Mouse (Mus musculus): ENCODE measurements at regions not wholly inside any gene's neighbourhood (a gene's known extent, or its start where the extent isn't known, plus 50 kb on each side); places are given as distances from the start of the nearest gene placed in this dataset.

DNA sequence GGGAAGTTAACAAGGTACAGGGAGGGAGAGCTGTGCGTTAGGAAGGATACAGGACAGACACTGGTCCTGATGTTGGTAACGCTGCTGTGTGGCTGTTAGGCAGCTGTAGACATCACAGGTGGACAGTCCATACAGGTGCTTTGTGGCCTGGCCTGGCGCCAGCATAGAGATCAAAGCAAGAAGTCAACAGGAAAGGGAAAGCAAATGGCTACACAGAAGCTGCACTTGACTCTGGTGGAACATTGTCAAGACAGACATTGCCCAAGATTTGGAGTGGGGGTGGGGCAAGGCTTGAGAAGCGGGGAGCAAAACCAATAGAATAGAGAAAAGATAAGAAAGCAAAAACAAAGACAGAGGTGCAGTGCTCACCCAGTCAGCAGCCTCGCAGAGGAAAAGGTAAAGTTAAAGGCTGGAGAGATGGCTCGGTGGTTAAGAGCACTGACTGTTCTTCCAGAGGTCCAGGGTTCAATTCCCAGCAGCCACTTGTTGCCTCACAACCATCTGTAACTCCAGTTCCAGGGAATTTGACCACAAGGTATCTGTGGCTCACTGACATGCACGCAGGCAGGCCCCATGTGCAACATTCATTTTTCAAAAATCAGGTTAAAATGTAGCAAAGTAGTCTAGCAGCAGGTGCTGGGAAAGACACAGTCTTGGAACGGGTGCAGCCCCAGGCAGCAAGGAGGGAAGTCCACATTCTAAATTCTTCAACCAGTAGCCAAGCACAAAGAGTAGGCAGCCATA lies 147.3 kb upstream of the A530016L24Rik start:
- WGBS, result 84% methylated on average over 8 of the region's 8 CpGs
- peaks cover 20% of the 10 kb centered on the region for H3K27me3 ChIP-seq (ENCODE audit: insufficient read depth, poor library complexity, severe bottlenecking)
- no peak for DNase-seq (ENCODE audit: low spot score)
- H3K9me3 ChIP-seq, result no peaks in the 10 kb centered on the region
- peaks cover 64% of the 10 kb centered on the region for H3K4me1 ChIP-seq (replicated peaks)
- peak overlapping the region; percentile 42; the same call in 1 of the 2 replicates for H3K27ac ChIP-seq
- no peak overlapping the region for H3K4me3 ChIP-seq
- H3K36me3 ChIP-seq, result no peaks in the 10 kb centered on the region

DNA sequence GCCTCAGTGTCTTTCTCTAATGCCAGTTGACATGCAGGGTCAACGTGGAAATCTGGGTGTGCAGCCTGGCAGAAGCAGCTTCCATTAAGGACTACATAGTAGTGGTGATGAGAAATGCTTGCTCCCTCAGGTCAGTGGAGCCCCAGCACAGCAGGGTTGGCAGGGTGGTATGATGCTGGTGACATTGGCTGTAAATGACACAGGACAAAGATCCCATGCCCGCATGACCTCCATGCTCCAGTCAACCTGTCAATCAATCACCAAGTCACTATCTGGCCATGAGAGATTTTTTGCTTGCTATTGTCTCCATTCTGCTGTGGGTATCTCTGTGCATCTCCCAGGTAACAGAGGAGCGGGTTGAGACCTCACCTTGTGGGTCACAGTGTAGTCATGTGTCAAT lies 146.2 kb upstream of the A530016L24Rik start:
- Histone ChIP-seq H3K4me1 (replicated peaks) (peaks cover 53% of the 10 kb centered on the region), H3K4me3 (no peak overlapping the region), H3K27me3 (ENCODE audit: insufficient read depth, poor library complexity, severe bottlenecking) (peaks cover 20% of the 10 kb centered on the region), H3K9me3 (no peaks in the 10 kb centered on the region), H3K36me3 (no peaks in the 10 kb centered on the region), H3K27ac (no peak overlapping the region)
- WGBS, result 79% methylated on average over 3 of the region's 3 CpGs
- DNase-seq (ENCODE audit: low spot score), result no peak

DNA sequence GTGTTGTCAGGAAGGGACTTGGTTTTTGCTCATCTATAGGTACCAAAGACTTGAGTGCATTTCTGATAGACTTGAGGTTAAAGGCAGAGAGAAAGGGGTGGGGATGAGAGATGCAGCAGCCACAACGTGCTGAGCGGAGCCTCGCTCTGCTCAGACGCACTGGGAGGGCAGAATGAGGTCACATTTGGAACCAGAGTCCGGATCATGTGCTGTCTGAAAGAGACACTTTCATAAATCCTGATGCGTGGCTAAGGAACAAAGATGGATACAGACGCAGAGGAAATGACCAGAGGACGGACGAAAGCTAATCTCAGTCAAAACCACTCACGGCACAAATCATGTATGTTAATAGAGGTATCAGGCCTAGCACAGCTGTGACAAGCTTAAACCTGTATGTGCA lies 145.0 kb upstream of the A530016L24Rik start:
- no peak for DNase-seq (ENCODE audit: low spot score)
- H3K4me3 ChIP-seq, result no peak overlapping the region
- 78% methylated on average over 10 of the region's 10 CpGs for WGBS
- H3K36me3 ChIP-seq, result no peaks in the 10 kb centered on the region
- H3K27me3 ChIP-seq (ENCODE audit: insufficient read depth, poor library complexity, severe bottlenecking), result peaks cover 20% of the 10 kb centered on the region
- peaks cover 47% of the 10 kb centered on the region for H3K4me1 ChIP-seq (replicated peaks)
- 0 out of 2 replicates have a peak, but pooled peaks cover 5% of the 10 kb centered on the region for H3K9me3 ChIP-seq
- no peak overlapping the region for H3K27ac ChIP-seq

DNA sequence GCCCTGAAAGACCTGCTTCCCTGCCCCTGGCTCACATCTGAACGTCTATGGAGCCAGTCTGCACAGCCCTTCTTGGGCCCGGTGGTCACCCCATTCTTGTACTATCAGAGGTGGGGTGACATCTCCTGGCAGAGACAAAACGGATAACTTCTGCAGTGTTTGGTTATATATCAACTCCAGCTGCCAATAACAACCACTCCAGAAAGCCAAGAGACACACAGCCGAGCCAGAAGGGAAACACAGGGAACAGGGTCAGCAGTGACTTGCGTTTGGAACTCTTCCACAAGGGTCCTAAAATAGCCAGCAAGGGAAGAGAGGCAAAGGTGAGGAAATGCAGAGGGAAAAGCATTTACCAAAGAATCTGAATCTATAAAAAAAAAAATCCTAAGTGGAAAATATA lies 143.5 kb upstream of the A530016L24Rik start:
- WGBS, result 85% methylated on average over 5 of the region's 5 CpGs
- Histone ChIP-seq H3K36me3 (no peaks in the 10 kb centered on the region), H3K27me3 (ENCODE audit: insufficient read depth, poor library complexity, severe bottlenecking) (peaks cover 17% of the 10 kb centered on the region), H3K4me3 (no peak overlapping the region), H3K27ac (no peak overlapping the region), H3K4me1 (replicated peaks) (peaks cover 48% of the 10 kb centered on the region), H3K9me3 (0 out of 2 replicates have a peak, but pooled peaks cover 5% of the 10 kb centered on the region)
- no peak for DNase-seq (ENCODE audit: low spot score)

DNA sequence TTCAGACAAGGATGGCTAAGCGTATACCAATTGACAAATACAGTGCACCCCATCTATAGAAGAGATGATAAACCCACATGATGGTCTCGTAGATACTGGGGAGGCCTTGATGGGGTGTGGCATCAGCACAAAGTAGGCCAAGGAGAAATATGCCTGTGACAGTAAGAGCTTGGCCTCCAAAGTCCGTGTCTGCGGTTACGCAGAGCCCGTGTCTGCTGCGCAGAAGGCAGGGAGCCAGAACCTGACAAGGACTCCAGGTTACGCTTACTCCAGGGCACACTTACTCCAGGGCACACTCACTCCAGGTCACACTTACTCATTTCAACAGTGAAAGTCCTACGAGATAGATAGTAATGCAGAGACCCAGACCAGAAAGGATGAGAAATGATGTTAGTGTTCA lies 141.1 kb upstream of the A530016L24Rik start:
- Histone ChIP-seq H3K9me3 (0 out of 2 replicates have a peak, but pooled peaks cover 5% of the 10 kb centered on the region), H3K4me1 (replicated peaks) (peaks cover 40% of the 10 kb centered on the region), H3K27me3 (ENCODE audit: insufficient read depth, poor library complexity, severe bottlenecking) (no peaks in the 10 kb centered on the region; the same call in 1 of the 2 replicates), H3K36me3 (no peaks in the 10 kb centered on the region), H3K27ac (no peak overlapping the region), H3K4me3 (no peak overlapping the region)
- no peak for DNase-seq (ENCODE audit: low spot score)
- WGBS, result 96% methylated on average over 9 of the region's 9 CpGs

DNA sequence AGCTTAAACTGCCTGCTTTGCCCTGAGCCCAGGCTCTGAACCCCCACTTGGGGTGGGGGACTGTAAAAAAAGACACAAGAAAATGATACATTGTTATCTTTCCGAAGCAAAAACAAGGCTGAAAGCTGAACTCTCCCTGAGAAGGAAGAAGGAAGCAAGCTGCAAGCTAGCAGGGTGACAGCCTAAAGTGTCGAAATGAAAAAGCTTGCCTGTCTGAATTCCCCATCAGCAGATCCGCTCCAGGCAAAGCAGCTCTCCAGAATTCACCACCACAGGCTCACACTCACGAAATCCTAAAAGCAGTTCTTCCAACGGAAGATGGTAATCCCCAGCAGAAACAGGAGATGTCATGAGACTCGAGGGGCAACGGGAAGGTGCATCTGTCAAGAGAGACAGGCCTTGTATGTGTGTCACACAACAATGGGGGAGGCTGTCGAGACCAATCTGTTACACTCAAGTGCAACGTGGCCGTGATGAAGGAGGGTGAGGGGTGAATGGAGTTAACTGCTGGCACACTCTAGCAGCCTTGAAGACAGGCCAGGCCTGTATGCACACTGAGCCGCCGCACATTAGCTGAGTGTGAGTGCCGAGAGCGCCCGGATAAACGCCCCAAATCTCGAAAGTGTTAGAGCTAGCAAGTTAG lies 139.5 kb upstream of the A530016L24Rik start:
- WGBS, result 59% methylated on average over 17 of the region's 17 CpGs
- Histone ChIP-seq H3K27me3 (ENCODE audit: insufficient read depth, poor library complexity, severe bottlenecking) (no peaks in the 10 kb centered on the region; the same call in 1 of the 2 replicates), H3K9me3 (0 out of 2 replicates have a peak, but pooled peaks cover 5% of the 10 kb centered on the region), H3K36me3 (no peaks in the 10 kb centered on the region), H3K4me1 (replicated peaks) (peaks cover 25% of the 10 kb centered on the region), H3K4me3 (no peak overlapping the region), H3K27ac (peak overlapping the region; percentile 13)
- DNase-seq (ENCODE audit: low spot score), result no peak

DNA sequence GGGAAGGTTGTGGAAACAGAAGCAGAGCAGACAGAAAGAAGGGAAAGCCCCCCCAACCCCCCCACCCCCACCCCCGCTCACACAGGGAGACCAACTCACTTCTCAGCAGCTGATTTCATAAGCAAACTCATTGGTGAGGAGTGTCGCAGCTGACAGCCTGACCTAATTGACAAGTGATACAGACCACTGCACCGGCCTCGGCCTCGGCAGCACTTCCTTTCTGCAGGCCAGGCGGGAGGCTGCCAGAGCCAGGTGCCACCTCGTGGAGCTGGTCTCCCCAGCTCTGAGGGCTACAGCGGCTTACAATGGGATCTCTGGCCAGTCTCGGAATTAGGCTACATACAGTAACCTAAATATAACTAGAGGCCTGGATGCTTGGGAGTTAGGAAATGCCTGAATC lies 138.5 kb upstream of the A530016L24Rik start:
- H3K4me1 ChIP-seq (replicated peaks), result peaks cover 18% of the 10 kb centered on the region
- H3K9me3 ChIP-seq, result 0 out of 2 replicates have a peak, but pooled peaks cover 5% of the 10 kb centered on the region
- H3K27me3 ChIP-seq (ENCODE audit: insufficient read depth, poor library complexity, severe bottlenecking), result no peaks in the 10 kb centered on the region
- H3K4me3 ChIP-seq, result no peak overlapping the region
- H3K27ac ChIP-seq, result no peak overlapping the region
- H3K36me3 ChIP-seq, result no peaks in the 10 kb centered on the region
- no peak for DNase-seq (ENCODE audit: low spot score)
- 25% methylated on average over 9 of the region's 9 CpGs for WGBS

DNA sequence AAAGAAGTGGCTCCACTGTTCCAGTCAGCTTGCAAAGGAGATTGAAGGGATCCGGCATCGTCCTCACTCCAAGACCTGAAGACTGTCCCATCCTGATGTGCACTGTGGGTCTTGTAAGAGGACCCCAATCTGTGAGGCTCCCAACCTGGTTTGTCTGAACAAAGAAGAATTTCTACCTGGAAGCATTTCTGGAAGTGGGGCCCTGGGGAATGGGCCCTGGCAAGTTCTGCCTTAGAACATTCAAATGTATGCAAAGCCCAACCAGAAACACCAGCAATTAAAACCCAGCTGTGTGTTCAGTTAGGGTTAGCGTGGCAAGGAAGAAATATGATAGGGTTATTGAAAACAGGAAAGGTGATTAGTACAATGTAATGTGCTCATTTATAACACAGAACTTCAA lies 125.9 kb upstream of the A530016L24Rik start:
- DNase-seq (ENCODE audit: low spot score), result no peak
- H3K36me3 ChIP-seq, result no peaks in the 10 kb centered on the region
- 86% methylated on average over 3 of the region's 3 CpGs for WGBS
- no peak overlapping the region for H3K27ac ChIP-seq
- H3K4me3 ChIP-seq, result no peak overlapping the region
- H3K27me3 ChIP-seq (ENCODE audit: insufficient read depth, poor library complexity, severe bottlenecking), result no peaks in the 10 kb centered on the region; the same call in 1 of the 2 replicates
- H3K4me1 ChIP-seq (replicated peaks), result no peaks in the 10 kb centered on the region
- H3K9me3 ChIP-seq, result peaks cover 15% of the 10 kb centered on the region; the same call in 1 of the 2 replicates

DNA sequence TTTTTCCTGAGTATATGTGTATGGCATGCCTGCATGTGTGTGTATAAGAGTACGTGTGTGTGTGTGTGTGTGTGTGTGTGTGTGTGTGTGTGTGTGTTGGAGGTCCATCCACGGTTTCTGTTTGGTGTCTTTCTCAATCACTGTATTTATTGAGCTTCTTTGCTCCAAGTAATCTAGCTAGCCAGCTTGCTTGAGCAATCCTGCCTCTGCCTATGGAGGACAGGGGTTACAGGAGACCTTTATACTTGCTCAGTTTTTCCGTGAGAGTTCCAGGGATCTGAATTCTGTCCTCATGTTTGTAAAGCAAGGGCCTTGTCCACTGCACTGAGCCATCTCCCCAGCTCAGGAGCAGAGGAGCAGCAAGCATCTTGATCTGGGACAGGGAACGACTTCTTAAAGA lies 122.0 kb upstream of the A530016L24Rik start:
- H3K4me3 ChIP-seq, result no peak overlapping the region
- H3K27me3 ChIP-seq (ENCODE audit: insufficient read depth, poor library complexity, severe bottlenecking), result peaks cover 16% of the 10 kb centered on the region
- 78% methylated on average over 4 of the region's 4 CpGs for WGBS
- H3K4me1 ChIP-seq (replicated peaks), result peaks cover 27% of the 10 kb centered on the region
- H3K36me3 ChIP-seq, result no peaks in the 10 kb centered on the region
- DNase-seq (ENCODE audit: low spot score), result no peak
- peaks cover 15% of the 10 kb centered on the region; the same call in 1 of the 2 replicates for H3K9me3 ChIP-seq
- no peak overlapping the region for H3K27ac ChIP-seq

DNA sequence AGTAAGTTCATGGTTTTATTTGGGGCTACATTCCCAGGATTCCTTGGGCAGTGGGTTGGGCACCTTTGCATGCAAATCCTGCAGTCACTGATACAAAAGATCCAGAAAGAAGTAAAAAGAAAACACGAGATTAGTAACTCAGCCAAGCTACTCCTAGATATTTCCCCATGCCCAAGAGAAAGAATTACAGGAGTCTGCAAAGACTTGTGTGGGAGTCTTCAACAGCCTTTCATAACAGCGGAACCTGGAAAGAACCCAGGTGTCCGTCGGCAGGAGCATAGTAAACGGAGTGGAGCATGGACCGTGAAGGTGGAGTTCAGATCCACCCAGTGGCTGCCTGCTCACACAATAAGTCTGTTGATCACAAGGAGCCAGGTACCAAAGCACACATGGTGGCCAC lies 121.1 kb upstream of the A530016L24Rik start:
- H3K36me3 ChIP-seq, result no peaks in the 10 kb centered on the region
- 88% methylated on average over 6 of the region's 6 CpGs for WGBS

DNA sequence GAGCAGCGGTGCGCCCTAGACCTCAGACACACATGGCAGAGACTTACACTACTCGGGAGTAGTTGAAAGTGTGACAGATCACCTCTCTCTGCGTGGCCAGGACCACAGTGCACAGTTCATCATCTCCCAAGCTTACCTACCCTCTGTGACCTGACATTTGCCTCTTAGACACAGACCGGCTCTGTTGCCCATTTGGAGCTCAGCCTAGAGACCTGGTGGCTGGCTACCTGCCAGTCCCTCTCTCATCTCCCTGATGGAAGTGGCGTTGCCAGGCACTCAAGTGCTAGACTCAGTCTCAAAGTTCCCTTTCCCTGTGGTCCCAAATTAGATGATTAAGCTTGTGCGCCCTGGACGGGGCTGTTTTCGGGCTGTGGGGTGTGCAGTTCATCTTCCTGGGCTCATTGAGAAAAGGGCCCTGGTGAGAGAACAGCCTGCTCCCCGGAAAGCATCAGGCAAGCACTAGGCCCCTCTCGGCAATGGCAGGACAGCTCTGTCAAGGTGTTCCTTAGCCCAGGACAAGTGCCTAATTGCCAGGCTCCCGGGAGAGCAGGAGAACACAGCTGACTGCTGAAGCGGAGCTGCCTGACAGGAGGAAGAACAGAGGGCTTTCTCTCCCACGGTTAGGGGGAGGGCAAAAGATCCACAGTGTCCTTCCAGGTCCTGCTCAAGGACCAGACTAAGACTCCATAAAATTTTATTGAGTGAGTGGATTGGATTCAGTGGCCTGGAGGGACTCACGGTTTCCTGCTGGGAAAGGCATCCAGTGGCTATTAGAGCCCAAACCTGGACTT lies 119.5 kb upstream of the A530016L24Rik start:
- no peak for DNase-seq (ENCODE audit: low spot score)
- no peaks in the 10 kb centered on the region for H3K36me3 ChIP-seq
- 73% methylated on average over 15 of the region's 15 CpGs for WGBS
- peaks cover 16% of the 10 kb centered on the region for H3K27me3 ChIP-seq (ENCODE audit: insufficient read depth, poor library complexity, severe bottlenecking)
- no peak overlapping the region for H3K4me3 ChIP-seq
- H3K4me1 ChIP-seq (replicated peaks), result peaks cover 35% of the 10 kb centered on the region
- H3K27ac ChIP-seq, result 0 out of 2 replicates have a peak overlapping the region, but pooled peaks have one; percentile 45
- peaks cover 8% of the 10 kb centered on the region; the same call in 1 of the 2 replicates for H3K9me3 ChIP-seq

More for the DNA sequence above, 121.1 kb upstream of the A530016L24Rik start:
- no peak overlapping the region for H3K4me3 ChIP-seq
- H3K4me1 ChIP-seq (replicated peaks), result peaks cover 35% of the 10 kb centered on the region
- DNase-seq (ENCODE audit: low spot score), result no peak
- peaks cover 16% of the 10 kb centered on the region for H3K27me3 ChIP-seq (ENCODE audit: insufficient read depth, poor library complexity, severe bottlenecking)
- H3K9me3 ChIP-seq, result peaks cover 15% of the 10 kb centered on the region; the same call in 1 of the 2 replicates
- H3K27ac ChIP-seq, result no peak overlapping the region

DNA sequence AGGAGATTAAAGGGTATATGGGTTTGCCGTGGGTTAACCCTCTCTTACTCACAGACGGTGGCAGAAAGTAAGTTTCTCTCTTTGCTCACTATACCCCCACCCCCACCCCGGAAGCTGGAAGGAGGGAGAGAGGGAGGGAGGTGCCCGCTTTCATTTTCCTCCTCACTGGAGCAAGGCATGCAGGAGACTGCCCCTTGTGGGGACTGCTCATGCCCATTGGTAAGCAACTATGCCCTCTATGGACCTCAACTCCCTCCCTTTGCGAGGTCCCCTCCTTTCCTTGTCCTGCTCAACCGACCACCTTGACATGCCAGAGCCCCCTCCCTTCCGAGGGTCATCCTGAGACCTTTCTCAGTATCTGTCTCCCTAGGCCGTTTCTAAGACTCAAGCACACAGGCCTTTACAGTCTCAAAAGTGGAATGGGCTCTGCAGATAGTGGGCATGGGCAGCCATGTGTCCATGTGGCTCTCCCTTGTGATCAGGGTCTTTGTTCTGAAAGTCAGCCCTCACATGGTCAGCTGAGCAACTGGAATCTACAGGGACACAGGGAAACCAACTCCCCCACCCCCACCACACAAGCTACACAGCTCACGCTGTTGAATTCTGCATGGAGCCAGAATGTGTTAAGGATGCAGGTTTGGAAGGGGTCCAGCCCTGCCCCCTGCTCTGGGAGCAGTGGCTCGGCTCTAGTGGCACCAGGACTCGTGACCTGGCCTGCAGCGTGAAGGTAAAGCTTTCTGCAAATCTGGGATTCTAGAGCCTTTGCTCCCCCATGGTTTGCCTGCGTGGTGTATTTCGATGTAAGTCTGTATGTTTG lies 116.8 kb upstream of the A530016L24Rik start:
- H3K36me3 ChIP-seq, result no peaks in the 10 kb centered on the region
- peaks cover 16% of the 10 kb centered on the region for H3K27me3 ChIP-seq (ENCODE audit: insufficient read depth, poor library complexity, severe bottlenecking)
- H3K4me3 ChIP-seq, result no peak overlapping the region
- no peak for DNase-seq (ENCODE audit: low spot score)
- WGBS, result 81% methylated on average over 14 of the region's 14 CpGs
- H3K27ac ChIP-seq, result peak overlapping the region; percentile 73
- H3K4me1 ChIP-seq (replicated peaks), result peaks cover 41% of the 10 kb centered on the region
- no peaks in the 10 kb centered on the region for H3K9me3 ChIP-seq

Measured in hindbrain, embryonic 10.5 days (tissue).